Mouse (Mus musculus): ENCODE data around the gene Usp39. TPM values are rescaled to one million over a fixed set of nuclear protein-coding genes. Genes with fewer than 3 reads are reported as not detected.

Gene Usp39
- polyA plus RNA-seq, 1 experiment, result 31.5 TPM

GRCm38 (mm10) chr6:72323786-72324508, 21.0 kb downstream of the Usp39 start:
- TF ChIP-seq CTCF (IDR thresholded peaks at IDR 0.05; ENCODE audit: borderline replicate concordance, insufficient read depth, low read depth, low read length), result no peak
- TF ChIP-seq POLR2A (IDR thresholded peaks at IDR 0.05; ENCODE audit: borderline replicate concordance, insufficient read depth, low read length), result no peak
- Histone ChIP-seq H3K27me3 (ENCODE audit: control insufficient read depth, insufficient read depth, low read length) (no peaks in the 10 kb centered on the region), H3K4me3 (replicated peaks; ENCODE audit: insufficient read depth, low read depth, low read length) (no peak overlapping the region), H3K4me1 (ENCODE audit: control insufficient read depth, insufficient read depth, low read length) (no peaks in the 10 kb centered on the region), H3K27ac (ENCODE audit: insufficient read depth, low read length) (no peak overlapping the region)
- 91% methylated on average over 6 of the region's 6 CpGs for WGBS
- DNase-seq, result no peak

- Histone ChIP-seq H3K27ac (ENCODE audit: insufficient read depth, low read length) (no peak overlapping the region), H3K27me3 (ENCODE audit: control insufficient read depth, insufficient read depth, low read length) (no peaks in the 10 kb centered on the region), H3K4me3 (replicated peaks; ENCODE audit: insufficient read depth, low read depth, low read length) (no peak overlapping the region), H3K4me1 (ENCODE audit: control insufficient read depth, insufficient read depth, low read length) (no peaks in the 10 kb centered on the region)
- WGBS, result 90% methylated on average over 3 of the region's 3 CpGs
- no peak for DNase-seq
- TF ChIP-seq CTCF (IDR thresholded peaks at IDR 0.05; ENCODE audit: borderline replicate concordance, insufficient read depth, low read depth, low read length), result no peak
- TF ChIP-seq POLR2A (IDR thresholded peaks at IDR 0.05; ENCODE audit: borderline replicate concordance, insufficient read depth, low read length), result no peak
These were observed 22.0 kb downstream of the Usp39 start for GRCm38 (mm10) chr6:72322936-72323335.

GRCm38 (mm10) chr6:72319019-72319418, 26.0 kb downstream of the Usp39 start:
- no peak overlapping the region for H3K27ac ChIP-seq (ENCODE audit: insufficient read depth, low read length)
- no peak for TF ChIP-seq POLR2A (IDR thresholded peaks at IDR 0.05; ENCODE audit: borderline replicate concordance, insufficient read depth, low read length)
- no peak for TF ChIP-seq CTCF (IDR thresholded peaks at IDR 0.05; ENCODE audit: borderline replicate concordance, insufficient read depth, low read depth, low read length)
- WGBS, result 71% methylated on average over 11 of the region's 11 CpGs
- H3K27me3 ChIP-seq (ENCODE audit: control insufficient read depth, insufficient read depth, low read length), result no peaks in the 10 kb centered on the region
- H3K4me3 ChIP-seq (replicated peaks; ENCODE audit: insufficient read depth, low read depth, low read length), result no peak overlapping the region
- DNase-seq, result no peak
- no peaks in the 10 kb centered on the region for H3K4me1 ChIP-seq (ENCODE audit: control insufficient read depth, insufficient read depth, low read length)

- Histone ChIP-seq H3K4me3 (replicated peaks; ENCODE audit: insufficient read depth, low read depth, low read length) (no peak overlapping the region), H3K27ac (ENCODE audit: insufficient read depth, low read length) (no peak overlapping the region), H3K4me1 (ENCODE audit: control insufficient read depth, insufficient read depth, low read length) (no peaks in the 10 kb centered on the region), H3K27me3 (ENCODE audit: control insufficient read depth, insufficient read depth, low read length) (no peaks in the 10 kb centered on the region)
- 83% methylated on average over 5 of the region's 5 CpGs for WGBS
- no peak for DNase-seq
- TF ChIP-seq POLR2A (IDR thresholded peaks at IDR 0.05; ENCODE audit: borderline replicate concordance, insufficient read depth, low read length), result no peak
- TF ChIP-seq CTCF (IDR thresholded peaks at IDR 0.05; ENCODE audit: borderline replicate concordance, insufficient read depth, low read depth, low read length), result no peak
These were observed 26.5 kb downstream of the Usp39 start for GRCm38 (mm10) chr6:72318440-72318839.

- no peaks in the 10 kb centered on the region for H3K4me1 ChIP-seq (ENCODE audit: control insufficient read depth, insufficient read depth, low read length)
- TF ChIP-seq POLR2A (IDR thresholded peaks at IDR 0.05; ENCODE audit: borderline replicate concordance, insufficient read depth, low read length), result no peak
- no peak for TF ChIP-seq CTCF (IDR thresholded peaks at IDR 0.05; ENCODE audit: borderline replicate concordance, insufficient read depth, low read depth, low read length)
- DNase-seq, result no peak
- H3K27ac ChIP-seq (ENCODE audit: insufficient read depth, low read length), result no peak overlapping the region
- no peak overlapping the region for H3K4me3 ChIP-seq (replicated peaks; ENCODE audit: insufficient read depth, low read depth, low read length)
- 92% methylated on average over 1 of the region's 1 CpGs for WGBS
- H3K27me3 ChIP-seq (ENCODE audit: control insufficient read depth, insufficient read depth, low read length), result no peaks in the 10 kb centered on the region
These were observed 28.9 kb downstream of the Usp39 start for GRCm38 (mm10) chr6:72316044-72316443.

- TF ChIP-seq POLR2A (IDR thresholded peaks at IDR 0.05; ENCODE audit: borderline replicate concordance, insufficient read depth, low read length) (no peak), CTCF (IDR thresholded peaks at IDR 0.05; ENCODE audit: borderline replicate concordance, insufficient read depth, low read depth, low read length) (no peak)
- no peaks in the 10 kb centered on the region for H3K4me1 ChIP-seq (ENCODE audit: control insufficient read depth, insufficient read depth, low read length)
- no peak overlapping the region for H3K27ac ChIP-seq (ENCODE audit: insufficient read depth, low read length)
- no peak overlapping the region for H3K4me3 ChIP-seq (replicated peaks; ENCODE audit: insufficient read depth, low read depth, low read length)
- WGBS, result 83% methylated on average over 2 of the region's 2 CpGs
- H3K27me3 ChIP-seq (ENCODE audit: control insufficient read depth, insufficient read depth, low read length), result no peaks in the 10 kb centered on the region
- no peak for DNase-seq
These were observed 29.6 kb downstream of the Usp39 start for GRCm38 (mm10) chr6:72315384-72315783.

- Histone ChIP-seq H3K4me3 (replicated peaks; ENCODE audit: insufficient read depth, low read depth, low read length) (no peak overlapping the region), H3K27me3 (ENCODE audit: control insufficient read depth, insufficient read depth, low read length) (no peaks in the 10 kb centered on the region), H3K27ac (ENCODE audit: insufficient read depth, low read length) (no peak overlapping the region), H3K4me1 (ENCODE audit: control insufficient read depth, insufficient read depth, low read length) (peaks cover 3% of the 10 kb centered on the region; the same call in 1 of the 2 replicates)
- DNase-seq, result no peak
- no peak for TF ChIP-seq POLR2A (IDR thresholded peaks at IDR 0.05; ENCODE audit: borderline replicate concordance, insufficient read depth, low read length)
- no peak for TF ChIP-seq CTCF (IDR thresholded peaks at IDR 0.05; ENCODE audit: borderline replicate concordance, insufficient read depth, low read depth, low read length)
- WGBS, result 81% methylated on average over 11 of the region's 11 CpGs
These were observed 31.7 kb downstream of the Usp39 start for GRCm38 (mm10) chr6:72313124-72313867.

- no peak for DNase-seq
- 95% methylated on average over 3 of the region's 3 CpGs for WGBS
- Histone ChIP-seq H3K4me3 (replicated peaks; ENCODE audit: insufficient read depth, low read depth, low read length) (no peak overlapping the region), H3K27me3 (ENCODE audit: control insufficient read depth, insufficient read depth, low read length) (no peaks in the 10 kb centered on the region), H3K27ac (ENCODE audit: insufficient read depth, low read length) (no peak overlapping the region), H3K4me1 (ENCODE audit: control insufficient read depth, insufficient read depth, low read length) (peaks cover 7% of the 10 kb centered on the region)
- no peak for TF ChIP-seq CTCF (IDR thresholded peaks at IDR 0.05; ENCODE audit: borderline replicate concordance, insufficient read depth, low read depth, low read length)
- TF ChIP-seq POLR2A (IDR thresholded peaks at IDR 0.05; ENCODE audit: borderline replicate concordance, insufficient read depth, low read length), result no peak
These were observed 32.8 kb downstream of the Usp39 start for GRCm38 (mm10) chr6:72312198-72312597.
